Mouse (Mus musculus) MN1 (cell line): ENCODE data around the gene Utp11.

Source experiments
- DNase-seq: peaks from one replicate; pipeline ENCODE4 v3.0.0-alpha.2; 2016; ENCODE audit warnings: low spot score

Utp11 gene

DNA sequence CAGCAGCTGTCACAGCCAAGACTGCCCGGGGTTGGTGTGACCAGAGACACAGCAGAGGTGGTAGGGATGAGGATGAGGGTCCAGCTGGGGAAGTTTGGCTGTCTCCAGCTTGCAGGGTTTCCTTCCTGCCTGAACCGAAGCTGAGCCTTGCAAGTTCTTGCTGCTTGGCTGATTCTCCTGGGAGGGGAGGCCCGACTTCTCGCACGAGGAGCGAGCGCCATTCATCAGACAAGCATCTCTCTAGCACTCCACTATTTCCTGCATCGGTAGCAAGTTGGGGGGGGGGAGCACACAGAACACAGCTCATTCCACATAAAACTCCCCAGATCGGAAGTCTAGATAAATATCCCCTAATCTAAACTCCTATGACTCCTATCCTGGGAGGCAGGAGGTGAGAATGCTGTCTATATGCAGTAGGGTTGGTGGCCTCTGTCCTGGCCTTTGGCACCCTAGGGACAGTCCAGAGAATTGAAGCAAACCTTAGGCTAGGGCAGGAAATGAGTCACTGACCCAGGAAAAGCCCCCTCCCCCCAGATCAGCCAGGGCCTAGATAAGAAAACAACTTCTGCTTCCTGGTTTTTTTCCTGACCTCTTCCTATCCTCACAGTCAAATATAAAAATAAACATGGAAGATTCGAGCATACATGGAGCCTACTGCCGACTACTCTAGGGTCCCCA is 11.5 kb upstream of the Utp11 start:
- DNase-seq, result no peak

DNA sequence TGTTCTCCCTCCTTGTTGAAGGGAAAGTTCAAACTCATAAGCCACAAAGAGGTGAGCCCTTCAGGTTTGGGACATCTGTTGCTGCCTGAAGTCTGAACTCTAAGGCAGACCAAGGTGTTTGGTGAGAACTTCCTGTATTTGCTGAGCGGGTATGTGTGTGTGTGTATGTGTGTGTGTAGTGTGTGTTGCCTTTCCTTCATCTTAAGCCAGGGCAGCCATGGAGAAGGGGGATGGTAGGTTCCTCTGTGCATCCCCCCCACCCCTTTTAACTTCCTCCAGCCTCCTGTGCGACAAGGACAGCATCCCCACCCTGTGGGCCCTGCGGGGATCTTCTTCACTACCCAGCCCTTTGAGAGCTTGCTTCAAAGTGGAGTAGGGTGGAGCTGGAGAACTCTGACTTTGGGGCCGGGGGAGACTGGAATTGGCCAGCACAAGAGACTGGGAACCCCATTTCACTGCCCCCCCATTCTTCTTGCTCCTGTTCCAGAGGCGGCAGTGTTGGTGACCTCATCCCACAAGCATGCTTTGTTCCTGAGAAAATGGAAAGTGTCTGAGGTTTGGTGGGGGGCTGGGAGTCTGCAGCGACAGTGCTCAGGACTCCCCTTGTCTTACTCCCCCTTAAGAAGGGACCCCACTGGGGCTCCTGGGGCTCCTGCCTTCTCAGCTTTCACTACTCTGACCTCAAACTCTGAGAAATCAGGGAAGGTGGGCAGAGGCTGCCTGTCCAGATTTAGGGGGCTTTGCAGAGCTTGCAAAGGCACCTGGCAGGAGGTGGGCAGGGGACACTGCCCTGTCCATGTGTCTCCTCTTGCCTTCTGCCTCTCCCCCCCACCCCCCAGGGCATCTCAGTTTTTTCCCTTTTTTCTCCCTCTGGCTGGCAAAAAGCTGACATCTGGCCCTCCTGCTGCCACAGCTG is 10.7 kb upstream of the Utp11 start:
- DNase-seq, result no peak

DNA sequence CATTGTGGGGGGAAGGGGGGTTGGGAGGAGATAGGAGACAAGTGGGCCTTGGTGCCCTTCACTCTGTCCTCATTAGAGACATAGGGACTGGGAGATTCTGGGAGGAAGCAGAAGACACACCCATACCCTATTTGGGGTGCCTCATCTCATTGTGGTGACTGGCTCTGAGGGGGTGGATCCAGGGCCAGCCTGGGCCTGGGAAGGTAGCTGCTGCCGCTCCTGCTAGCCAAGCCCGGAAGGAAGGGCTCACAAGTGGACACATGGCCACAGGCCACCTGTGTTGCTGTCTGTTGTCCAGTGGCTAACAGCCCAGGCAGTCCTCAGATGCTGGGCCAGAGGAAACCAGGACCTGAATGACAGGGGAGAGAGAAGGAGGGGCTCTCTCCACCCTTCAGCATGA is 10.0 kb upstream of the Utp11 start:
- peak; percentile 61 for DNase-seq

GRCm38 (mm10) chr4:124701916-124702315 is 8.5 kb upstream of the Utp11 start:
- no peak for DNase-seq

DNA sequence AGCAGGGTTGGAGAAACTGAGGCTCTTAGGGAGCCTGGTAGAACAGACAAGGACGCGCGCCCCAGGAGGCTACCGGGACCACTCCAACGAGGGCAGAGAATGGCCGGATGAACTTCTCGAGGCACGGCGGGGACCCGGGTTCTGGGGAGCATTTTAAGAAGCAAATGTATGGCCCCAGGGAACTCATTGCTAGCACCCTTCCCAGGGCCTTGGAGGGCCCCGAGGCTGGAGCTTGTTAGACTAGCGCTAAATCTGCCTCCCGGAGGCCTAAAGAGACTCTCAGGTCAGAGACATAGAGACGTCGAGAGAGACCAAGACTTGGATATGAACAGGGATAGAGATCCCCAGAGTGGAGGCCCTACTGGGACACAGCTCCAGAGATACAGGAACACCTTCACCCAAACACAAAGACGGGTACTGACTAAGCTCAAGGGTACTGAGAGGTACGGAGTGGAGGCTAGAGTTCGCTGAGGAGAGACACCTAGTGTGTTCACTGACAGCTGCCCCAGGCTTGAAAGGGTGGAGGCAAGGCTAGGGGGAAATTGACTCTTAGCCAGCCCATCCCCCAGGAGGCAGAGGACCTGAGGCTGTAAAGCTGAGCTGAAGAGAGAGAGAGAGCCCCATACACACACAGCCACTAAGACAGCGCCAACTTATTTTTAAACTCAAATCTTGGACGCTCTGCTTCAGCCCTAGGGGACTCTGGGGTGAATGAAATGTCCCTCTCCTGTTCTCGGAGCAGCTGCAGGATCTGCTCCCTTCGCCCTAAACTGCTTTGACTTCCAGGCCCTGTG is 7.8 kb upstream of the Utp11 start:
- no peak for DNase-seq

- DNase-seq, result peak; percentile 82
These were observed 7.0 kb upstream of the Utp11 start, which contains the start of gene Fhl3 for GRCm38 (mm10) chr4:124700248-124700971. Gene Fhl3, plus strand, starts transcription at chr4:124700701.

GRCm38 (mm10) chr4:124699791-124700190 is 6.4 kb upstream of the Utp11 start:
- DNase-seq, result no peak

DNA sequence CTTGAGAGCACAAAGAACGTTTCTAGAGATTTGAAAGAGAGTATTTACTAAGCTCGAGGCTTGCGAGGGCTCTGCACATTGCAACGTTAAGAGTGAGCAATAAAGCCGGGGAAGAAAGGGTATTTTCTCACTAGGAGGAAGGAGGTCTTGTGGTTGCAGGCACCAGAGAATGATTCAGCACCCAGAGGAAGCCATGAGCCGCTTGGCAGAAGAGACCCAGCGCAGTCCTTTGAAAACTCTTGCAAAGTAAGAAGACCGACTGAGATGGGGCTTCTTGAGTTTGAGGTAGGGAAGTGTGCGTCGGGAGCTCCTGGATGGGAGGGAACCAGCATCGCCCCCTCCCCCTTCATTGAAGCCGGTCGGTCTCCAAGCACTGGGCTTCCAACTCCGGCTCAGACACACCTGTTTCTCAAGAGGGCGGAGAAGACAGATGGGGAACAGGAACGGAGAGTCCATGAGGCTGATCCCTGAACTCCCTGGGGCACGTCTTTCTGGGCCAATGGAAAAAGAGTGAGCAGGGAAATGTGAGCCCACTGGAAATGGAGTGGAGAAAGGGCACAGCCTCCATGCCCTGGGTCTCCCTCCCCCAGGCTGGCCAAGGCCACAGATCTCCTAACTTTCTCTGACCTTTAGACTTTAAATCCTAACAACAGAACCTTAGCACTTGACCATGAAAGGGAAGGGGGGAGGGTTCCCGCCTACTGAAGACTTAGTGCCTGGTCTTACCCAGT is 2.6 kb upstream of the Utp11 start:
- no peak for DNase-seq

DNA sequence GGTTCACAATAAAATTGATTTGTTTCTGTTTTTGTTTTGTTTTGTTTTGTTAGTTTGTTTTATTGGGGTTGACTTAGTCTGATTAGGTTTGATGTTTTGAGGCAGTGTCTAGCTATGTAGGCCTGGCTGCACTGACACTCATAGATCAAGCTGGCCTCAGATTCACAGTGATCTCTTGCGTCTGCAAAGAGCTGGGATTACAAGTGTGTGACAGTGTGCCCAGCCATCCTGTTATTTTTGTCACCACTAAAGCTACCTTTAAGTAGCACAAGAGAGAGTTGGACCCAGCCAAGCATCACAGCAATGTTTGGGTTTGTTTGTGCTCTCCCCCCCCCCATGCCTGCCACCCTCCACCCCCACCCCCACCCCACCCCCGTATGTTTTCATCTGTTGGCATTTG is 1.2 kb upstream of the Utp11 start:
- no peak for DNase-seq

DNA sequence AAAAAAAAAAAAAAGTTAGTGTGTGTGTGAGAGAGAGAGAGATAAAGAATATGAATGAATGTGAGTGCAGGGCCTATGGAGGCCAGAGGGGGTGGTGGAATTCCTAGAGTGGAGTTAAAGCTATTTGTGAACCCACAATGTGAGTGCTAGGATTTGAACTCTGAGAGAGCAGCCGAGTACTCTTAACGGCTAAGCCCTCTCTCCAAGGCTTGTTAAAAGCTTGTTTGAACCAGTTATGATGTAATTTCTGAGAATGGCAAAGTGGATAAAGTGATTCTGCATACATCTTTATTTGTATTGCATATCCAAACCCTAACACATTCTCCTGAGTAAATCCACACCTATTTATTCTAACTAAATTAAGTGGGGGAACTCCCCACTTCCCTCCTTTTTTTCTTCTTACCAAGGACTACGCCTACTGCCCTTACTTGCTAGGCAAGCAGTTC is 961 bp downstream of the Utp11 start:
- DNase-seq, result no peak

GRCm38 (mm10) chr4:124691455-124691854 is 1.9 kb downstream of the Utp11 start:
- no peak for DNase-seq

- DNase-seq, result no peak
These were observed 7.5 kb downstream of the Utp11 start for GRCm38 (mm10) chr4:124685897-124686402.

DNA sequence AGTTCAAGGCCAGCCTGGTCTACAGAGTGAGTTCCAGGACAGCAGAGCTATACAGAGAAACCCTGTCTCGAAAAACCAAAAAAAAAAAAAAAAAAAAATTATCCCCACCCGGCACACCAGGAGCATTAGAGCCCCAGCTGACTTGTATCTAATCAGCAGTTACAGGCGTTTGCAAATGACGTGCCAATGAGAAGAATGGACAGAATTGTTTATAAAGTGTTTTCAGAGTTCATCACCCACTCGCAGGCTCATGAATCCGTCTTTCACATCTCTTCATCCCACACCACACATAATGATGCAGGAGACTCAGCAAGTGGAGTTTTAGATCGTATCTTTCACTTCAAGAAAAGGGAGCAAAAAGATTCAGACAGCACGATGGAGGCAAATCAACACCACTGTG is 7.9 kb downstream of the Utp11 start:
- DNase-seq, result no peak

DNA sequence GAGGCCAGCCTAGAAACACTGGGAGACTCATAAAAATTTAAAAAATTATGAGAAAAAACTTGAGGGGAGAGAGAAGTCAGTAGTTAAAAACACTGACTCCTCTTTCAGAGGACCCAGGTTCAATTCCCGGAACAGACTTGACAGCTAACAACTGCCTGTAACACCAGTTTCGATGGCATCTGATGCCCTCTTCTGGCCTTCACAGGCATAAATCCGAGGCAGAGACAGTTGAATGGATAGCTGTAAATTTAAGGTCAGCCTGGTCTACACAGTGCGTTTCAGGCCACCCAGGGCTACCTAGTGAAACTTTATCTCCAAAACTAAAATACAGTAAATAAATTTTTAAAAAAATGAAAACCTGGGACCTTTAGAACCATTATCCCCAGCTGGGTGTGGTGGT is 8.4 kb downstream of the Utp11 start:
- DNase-seq, result no peak

DNA sequence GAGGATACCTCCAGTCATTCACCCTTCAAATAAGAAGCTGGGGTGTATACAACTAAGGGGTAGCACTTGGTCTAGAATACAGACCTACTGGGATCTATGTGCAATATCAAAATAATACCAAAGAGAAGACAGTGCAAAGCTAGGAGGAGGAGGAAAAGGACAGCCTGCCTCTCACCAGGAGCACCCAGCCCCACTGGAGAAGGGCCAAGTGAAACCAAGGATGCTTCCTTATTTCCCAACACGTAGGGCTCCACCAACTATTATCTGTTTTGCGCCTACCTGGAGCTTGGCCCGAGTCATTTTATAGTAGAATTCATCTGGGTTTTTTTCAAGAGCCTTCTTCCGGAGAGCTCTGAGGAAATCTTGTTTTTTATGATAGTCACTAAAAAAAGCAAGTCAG is 9.9 kb downstream of the Utp11 start:
- no peak for DNase-seq

- DNase-seq, result peak; percentile 61
These were observed 11.1 kb downstream of the Utp11 start for GRCm38 (mm10) chr4:124682270-124682669.

GRCm38 (mm10) chr4:124675958-124676357 is 17.4 kb downstream of the Utp11 start:
- no peak for DNase-seq

DNA sequence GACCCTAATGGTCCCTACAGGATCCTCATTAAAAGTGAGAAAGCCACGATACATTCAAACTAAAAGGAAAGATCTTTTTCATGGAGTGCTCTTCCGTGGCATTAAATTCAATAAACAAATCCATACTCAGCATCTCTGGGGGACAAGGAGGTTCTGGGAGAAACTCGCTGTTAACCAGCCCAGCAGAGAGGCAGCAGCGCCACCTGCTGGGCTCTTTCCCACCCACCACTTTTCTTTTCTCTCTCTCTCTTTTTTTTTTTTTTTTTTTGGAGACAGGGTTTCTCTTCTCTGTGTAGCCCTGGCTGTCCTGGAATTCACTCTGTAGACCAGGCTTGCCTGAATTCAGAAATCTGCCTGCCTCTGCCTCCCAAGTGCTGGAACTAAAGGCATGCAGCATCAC is 18.4 kb downstream of the Utp11 start:
- peak; percentile 82 for DNase-seq

- no peak for DNase-seq
These were observed 18.9 kb downstream of the Utp11 start for GRCm38 (mm10) chr4:124674334-124675032.
